Mouse (Mus musculus) lung, postnatal 0 days (tissue): Measurements from ENCODE around the gene E030030I06Rik.
"Not testable (repeated sequence)": the region's sequence is repeated elsewhere in the genome, so short reads cannot be mapped to it uniquely, and the experiment has no call there.

Experiments
- CTCF ChIP-seq: IDR thresholded peaks from 2 replicates; pipeline ENCODE4 v1.5.1; 2016; ENCODE audit warnings: antibody characterized with exemption, mild to moderate bottlenecking
- EP300 ChIP-seq: IDR thresholded peaks from 2 replicates; pipeline ENCODE4 v1.6.1; 2016; ENCODE audit warnings: antibody characterized with exemption, mild to moderate bottlenecking, control low read depth

GRCm38 (mm10) chr10:22172431-22173334, 23.6 kb upstream of the E030030I06Rik start:
- not testable (repeated sequence) for TF ChIP-seq CTCF, EP300
